Mouse (Mus musculus) thymus, adult 2 months (tissue): ENCODE results near the gene C77080.

Experiments
- CTCF ChIP-seq: fragments of 200-500 bp; IDR thresholded peaks from 2 replicates; pipeline ENCODE4 v1.5.1; 2012; ENCODE audit warnings: mild to moderate bottlenecking, control low read depth, low read length, moderate library complexity, borderline replicate concordance; ENCODE audit not compliant: control insufficient read depth, poor library complexity, insufficient read depth; ENCODE audit errors: extremely low read depth
- POLR2A ChIP-seq: fragments of 200-500 bp; IDR thresholded peaks from 2 replicates; pipeline ENCODE4 v1.6.1; 2012; ENCODE audit warnings: mild to moderate bottlenecking, low read length, control low read depth, moderate library complexity; ENCODE audit not compliant: control insufficient read depth, poor library complexity, insufficient read depth; ENCODE audit errors: extremely low read depth

GRCm38 (mm10) chr4:129237843-129238441, 23.3 kb downstream of the C77080 start:
- TF ChIP-seq CTCF, result no peak
- TF ChIP-seq POLR2A, result no peak
